Mouse (Mus musculus) monocyte, adult 5-6 weeks (primary cell): ENCODE results near the gene Slc7a5. TPM values are rescaled to one million over a fixed set of nuclear protein-coding genes. Genes with fewer than 3 reads are reported as not detected.

Experiments used
- ATAC-seq: fragments of 153-309, 156-312 bp; replicated peaks from 2 replicates; pipeline ENCODE4 v1.8.0; 2017; ENCODE audit warnings: mild to moderate bottlenecking; ENCODE audit not compliant: low TSS enrichment, insufficient number of reproducible peaks, severe bottlenecking, poor library complexity, low FRiP score
- total RNA-seq: library from RNA; stranded (forward); fragments of 200-1000, 200-491, 200-594 nt; gene quantifications from 3 replicates; pipeline ENCODE4 v1.2.3, GENCODE M21; 2017

Slc7a5 gene
- 3.1 to 5.1 TPM (median 4.9 TPM) in 3 replicates for total RNA-seq

DNA sequence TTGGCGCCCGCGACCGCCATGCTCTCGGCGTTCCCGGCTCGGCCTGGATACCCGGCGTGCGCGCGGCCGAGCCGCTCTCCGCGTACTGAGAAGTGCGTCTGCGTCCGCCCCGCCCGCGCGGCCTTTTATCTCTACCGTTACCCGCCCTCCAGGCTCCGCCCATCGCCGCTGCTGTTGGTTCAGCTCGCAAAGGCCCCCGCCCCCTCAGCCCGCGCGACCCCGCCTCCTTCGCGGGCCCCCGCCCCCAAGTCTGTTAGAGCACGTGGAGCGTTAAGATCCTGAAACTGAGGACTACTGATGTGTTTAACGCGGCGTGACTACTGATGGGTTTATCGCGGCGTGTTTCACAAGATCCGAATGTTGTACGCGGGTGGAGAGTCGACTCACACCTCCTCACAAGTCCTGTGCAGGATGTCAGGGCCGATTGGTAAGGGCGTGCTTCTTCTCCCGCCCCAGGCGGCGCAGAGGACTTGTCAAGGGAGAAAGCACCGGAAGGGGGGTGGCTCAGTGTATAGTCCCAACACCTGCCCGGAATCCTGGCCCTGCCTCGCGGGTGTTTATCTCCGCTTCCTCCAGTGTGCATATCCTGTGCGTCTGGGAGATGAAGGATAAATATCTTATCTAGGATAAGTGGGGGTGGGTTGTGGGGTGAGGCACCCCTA lies at the start of gene Slc7a5:
Gene Slc7a5 (minus strand): TSS at position 108 of the 662 bp plus-strand sequence.
- ATAC-seq = peak; percentile 71

DNA sequence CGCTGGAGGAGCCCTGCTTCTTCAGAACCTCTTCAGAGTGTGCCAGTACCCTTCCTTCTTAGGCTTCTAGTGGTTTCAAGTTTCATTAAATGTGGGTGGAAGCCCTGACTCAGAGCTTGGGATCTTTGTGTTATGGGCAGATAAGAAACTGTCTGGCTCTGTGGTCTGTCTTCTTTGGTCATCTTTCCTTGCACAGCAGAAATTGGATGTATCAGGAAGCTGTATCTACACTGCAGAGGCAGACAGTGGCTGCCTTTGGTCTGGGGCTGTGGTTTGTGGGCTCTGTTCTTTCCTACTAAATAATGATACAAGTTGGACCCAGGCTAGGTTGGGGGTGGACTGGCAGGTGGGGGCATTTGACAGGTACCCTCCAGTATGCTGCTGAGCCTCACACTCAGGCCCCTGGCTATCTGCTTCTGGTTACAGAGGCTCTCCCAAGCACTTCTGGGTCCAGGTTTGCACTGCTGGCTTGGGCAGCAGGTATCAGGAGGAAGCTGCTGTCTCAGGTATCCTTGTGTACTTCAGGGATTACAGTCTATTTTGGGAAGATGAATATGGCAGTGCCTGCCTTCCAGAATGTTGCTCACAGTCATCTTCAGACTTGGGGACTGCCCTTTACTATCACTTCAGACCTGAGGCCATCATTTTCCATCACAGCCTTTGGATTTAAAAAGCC lies 48.5 kb upstream of the Slc7a5 start:
- no peak for ATAC-seq

DNA sequence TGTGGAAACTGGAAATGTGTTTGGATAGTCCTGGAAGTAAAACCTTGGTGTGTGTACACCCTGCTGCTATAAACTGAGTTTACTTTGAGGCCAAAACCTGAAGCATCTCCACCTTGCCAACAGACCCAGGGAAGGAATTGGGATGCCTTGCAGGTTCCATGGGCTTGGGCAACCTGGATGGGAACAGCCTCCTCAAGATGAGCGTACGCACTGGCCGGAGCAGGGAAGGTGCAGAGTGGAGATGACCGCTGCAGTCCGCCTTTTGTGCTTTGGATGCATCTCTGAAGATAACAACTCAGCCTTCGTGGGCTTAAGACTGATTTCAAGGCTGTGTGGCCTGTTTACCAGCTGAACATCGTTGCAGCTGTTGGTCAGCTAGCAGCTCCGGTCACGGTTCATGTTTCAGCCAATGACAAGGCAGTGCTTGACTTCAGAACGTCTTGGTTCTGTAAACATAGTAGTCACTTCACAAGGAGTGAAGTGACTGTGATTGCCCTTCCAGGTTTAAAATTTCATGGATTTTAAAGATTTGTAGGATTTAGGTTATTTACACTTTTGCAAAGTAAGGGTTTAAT lies 47.6 kb upstream of the Slc7a5 start:
- ATAC-seq = no peak

DNA sequence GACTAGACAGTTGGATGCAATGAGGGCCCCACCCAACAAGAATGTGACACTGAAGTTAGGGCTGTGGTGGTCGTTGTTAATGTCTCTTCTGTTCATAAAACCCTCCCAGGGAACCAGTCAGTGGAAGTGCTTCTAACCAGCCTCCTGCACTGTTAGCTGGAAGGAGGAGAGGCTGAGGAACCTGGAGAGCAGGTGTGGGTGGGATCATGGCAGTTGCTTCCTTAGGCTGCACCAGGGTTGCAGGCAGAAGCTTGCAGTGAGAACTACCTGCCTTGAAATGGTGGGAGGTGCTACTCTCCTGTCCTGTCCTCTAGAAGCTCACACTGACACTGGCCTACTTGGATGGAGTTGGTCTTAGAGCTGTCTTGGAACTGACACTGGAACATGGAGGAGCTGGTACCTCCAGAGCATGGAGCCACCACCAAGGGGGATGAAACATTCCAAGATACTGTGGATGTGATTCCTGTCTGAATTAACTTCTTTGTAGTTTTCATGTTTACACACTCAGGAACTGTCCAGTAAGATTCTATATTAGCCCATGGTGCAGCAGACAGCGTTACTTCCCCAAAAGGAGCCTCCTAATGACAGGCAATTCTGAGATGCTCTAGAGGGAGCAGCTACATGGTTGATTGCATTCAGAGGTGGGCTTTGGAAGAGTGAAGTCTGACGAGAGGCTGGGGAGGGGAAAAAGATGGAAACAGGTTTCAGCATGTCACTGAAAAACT lies 46.5 kb upstream of the Slc7a5 start:
- no peak for ATAC-seq

DNA sequence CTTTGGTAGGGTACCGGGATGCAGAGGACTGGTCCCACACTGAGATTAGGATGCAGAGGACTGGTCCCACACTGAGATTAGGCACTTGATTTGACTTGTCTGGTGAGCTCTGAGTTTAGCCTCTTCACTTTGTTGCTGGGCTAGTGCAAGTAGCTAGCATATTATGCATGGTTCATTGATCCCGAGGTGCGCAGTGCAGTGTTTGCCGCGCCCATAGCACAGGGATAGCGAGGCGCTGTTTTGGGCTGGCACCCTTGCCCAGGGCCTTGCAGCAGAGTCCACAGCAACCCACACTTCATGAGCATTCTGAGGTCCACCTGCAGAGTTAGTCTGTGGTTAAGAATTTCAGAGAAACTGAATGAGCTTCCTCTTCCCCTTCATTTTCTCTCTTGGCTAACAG lies 45.3 kb upstream of the Slc7a5 start:
- no peak for ATAC-seq

DNA sequence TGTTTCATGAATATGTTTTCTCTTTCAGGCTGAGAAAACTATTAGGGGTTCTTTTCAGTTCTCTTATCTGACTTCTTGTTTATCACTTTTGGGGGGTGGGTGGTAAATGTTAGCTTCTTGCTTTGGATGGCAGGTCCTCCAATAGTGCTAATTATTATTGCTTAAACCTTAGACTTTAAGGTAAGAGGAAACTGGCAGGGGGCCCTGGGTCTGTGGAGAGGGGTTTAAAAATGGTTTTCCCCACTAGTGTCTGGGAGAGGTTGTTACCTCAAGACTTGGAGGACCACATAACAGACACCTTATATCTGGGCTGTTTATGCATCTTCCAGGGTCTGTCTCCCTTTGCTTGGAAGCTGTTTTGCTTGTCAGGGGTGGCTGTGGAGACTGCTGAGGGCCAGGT lies 44.6 kb upstream of the Slc7a5 start:
- no peak for ATAC-seq

DNA sequence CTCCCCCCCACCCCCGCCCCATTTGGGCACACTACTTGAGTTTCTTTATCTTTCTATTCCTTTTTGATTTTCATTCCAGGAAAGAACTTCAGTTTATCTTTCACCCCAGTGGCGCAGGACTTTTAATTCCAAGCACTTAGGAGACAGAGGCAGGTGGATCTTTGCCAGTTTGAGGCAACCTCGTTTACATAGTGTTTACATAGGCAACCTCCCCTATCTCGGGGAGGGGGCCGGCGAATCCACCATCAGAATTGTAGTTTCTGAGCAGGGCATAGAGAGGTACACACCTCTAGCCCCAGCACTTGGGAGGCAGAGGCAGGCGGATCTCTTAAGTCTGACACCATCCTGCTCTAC lies 44.1 kb upstream of the Slc7a5 start:
- no peak for ATAC-seq

DNA sequence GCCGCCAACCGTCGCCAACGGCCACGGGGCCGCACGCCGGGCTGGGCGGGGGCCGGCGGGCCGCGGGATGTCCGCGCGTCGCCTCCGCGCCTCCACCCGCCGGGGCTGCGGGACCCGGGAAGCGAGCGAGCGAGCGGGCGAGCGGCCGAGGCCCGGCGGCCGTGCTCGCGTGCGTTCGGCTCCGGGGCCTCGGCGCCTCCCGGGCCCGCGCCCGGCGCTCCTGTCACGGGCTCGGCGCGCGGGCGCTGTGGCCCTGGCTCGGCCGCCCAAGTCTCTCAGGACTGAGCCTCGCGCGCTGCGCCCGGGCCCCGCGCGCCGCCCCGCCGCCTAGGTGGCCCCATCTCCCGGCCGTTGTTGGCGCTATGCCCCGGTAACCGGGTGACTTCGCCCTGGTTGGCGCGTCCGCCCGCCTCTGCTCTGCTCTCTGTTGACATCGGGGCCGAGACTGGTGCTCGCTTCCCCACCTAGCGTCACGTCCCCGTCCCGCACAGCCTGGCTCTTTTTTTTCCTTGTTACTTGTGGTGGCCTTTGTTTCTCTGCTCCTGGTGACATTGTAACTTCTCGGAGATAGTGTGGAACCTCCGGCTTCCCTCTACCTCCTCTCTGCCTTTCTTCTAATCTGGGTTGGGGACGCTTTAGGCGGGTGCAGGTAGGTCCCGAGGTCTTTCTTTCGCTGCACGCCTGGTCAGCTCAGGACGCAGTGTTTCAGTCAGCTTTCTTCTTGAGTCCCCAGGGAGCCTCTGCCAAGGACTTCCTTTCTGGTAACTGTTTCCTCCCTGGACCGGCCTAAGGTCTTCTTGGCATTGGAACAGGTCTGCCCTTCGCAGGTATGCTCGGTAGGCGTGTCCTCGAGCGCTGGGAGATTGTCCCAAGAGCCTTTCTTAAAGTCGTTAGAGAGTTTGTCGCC lies 43.5 kb upstream of the Slc7a5 start:
- no peak for ATAC-seq

DNA sequence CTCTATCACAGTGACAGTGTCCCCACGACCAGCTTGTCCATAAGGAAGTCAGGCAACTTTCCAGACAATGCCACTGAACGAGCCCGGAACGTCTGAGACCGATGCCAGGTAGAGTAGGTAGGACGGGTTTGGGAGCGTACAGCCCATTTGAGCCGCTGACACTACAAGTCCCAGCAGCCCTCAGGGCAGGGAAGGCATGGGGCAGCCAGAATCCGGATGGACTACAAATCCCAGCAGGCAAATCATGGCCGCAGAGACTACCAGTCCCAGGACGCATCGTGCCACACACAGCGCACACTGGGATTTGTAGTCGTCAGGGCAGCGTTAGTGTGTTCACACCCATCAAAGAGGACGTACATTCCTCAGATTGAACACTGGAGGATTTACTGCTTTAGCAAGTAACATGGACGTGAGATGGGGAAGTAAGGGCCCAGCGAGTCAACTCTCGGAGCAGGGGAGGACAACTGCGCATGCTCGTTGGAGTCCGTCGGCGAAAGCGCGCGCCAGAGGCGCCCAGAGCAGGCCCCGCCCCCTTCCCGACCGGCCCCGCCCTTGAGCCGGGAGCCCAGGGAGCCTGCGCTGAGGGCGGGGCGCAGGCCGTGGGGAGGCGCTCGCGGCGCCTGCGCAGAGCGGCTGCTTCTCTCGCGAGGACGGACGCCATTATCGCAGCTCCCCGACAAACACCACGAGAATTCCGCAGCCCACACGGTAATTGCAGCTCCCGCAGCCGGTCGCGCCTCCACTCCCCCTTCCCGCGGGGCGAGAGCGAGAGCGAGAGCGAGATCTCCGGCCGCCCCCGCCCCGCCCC lies 42.7 kb upstream of the Slc7a5 start:
- ATAC-seq = peak; percentile 90

DNA sequence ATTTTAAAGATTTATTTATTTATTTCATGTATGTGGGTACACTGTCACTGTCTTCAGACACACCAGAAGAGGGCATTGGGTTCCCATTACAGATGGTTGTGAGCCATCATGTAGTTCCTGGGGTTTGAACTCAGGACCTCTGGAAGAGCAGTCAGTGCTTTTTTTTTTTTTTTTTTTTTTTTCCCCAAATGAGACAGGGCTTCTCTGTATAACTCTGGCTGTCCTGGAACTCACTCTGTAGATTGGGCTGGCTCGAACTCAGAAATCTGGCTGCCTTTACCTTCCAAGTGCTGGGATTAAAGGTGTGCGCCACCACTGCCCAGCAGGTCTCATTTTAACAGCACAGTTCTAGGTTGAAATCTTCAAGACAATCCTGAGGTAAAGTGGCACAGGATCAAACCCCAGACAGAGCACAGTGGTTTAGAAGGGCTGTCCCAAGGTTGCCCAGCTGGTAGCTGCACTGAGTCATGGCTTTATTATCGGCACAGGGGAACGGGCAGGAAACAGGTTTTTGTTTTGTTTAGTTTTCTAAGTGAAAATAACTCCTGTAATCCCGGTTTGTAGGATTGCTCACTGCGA lies 41.8 kb upstream of the Slc7a5 start, which contains the start of gene Banp:
Gene Banp (plus strand): TSS at position 529 of the 579 bp plus-strand sequence.
- ATAC-seq = no peak

DNA sequence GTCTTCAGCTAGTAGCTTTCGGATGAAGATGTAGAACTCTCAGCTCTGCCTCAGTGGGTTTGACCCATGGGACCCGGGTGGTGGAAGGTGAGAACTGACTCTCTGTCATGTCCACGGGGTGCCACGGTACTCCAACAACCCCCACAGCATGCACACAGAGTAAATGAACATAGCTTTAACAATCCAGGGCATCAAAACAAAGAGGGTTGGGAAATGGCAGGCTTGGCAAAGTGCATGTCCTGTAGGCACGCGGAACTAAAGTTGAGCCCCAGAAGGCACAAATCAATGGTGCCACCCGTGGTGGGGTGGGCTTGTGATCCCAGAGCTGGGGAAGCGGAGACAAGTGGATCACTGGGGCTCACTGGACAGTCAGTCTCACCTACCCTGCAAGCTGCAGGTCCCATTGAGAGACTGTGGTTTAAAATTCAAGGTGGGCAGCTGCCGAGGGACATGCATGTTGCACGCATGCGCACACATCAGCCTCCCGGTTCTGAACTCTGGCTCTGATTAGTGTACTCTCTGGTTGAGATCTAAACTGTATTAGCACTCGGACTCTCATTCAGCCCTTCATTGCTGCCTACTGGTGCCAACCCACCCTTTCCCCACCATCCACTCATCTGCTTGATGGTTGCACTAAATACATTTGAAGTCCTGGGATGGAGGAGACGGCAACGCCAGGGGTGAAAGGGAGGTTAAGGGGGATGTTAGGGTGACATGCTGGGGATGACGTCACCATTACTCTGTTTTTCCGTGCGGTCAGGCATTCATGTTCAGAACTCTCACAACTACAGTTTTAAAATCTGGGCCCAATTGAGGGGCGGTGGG lies 41.0 kb upstream of the Slc7a5 start:
- ATAC-seq = no peak

DNA sequence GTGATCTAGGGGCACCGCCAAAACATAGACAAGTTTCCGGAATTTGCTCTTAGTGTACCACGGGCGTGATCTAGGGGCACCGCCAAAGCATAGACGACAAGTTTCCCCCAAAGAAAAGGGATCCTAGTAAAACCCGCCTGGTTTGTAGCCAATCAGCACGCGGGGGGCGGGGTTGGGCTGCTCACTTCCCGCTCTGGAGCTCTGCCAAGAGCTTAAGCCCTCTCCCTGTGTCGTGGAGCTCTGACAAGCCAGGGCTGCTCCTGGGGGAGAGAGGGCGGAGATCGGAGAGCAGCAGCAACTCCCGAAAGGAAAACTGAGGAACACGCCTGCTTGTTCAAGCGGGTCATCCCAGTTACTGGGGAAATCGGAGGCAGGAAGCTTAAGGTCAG lies 40.3 kb upstream of the Slc7a5 start:
- 0 out of 2 replicates have a peak, but pooled peaks have one; percentile 18 for ATAC-seq

DNA sequence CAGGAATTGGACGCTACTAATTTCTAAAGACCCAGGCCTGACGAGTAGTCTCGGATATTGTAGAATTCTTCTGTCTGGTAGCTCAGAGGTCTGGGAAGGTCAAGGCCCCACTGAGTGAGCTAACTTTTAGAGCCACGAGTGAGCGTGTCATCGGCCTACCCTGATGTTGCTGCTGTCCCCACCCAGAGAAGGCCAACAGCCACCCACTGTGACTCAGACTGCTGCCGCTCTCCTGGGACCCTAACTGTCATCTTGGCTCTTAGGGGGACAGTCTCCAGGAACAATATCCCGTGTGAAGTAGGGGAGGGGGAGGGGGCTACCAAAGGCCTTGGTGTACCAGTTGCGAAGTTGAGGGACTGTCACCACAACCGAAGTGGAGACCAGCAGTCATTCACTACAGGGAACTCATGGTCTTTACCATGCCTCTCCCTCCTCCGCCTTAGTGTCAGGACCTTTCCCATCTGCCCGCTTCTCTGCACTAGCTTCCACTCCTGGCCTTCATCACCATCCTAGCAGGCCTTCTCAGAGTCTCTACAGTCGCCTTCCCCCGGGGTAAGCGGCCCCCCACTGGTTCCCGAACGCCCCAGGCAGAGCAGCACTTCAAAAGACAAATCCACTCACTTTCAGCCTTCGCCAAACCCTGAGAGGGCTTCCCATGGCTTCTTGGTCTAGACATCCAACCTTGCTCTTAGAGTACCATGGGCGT lies 39.7 kb upstream of the Slc7a5 start:
- ATAC-seq = no peak

DNA sequence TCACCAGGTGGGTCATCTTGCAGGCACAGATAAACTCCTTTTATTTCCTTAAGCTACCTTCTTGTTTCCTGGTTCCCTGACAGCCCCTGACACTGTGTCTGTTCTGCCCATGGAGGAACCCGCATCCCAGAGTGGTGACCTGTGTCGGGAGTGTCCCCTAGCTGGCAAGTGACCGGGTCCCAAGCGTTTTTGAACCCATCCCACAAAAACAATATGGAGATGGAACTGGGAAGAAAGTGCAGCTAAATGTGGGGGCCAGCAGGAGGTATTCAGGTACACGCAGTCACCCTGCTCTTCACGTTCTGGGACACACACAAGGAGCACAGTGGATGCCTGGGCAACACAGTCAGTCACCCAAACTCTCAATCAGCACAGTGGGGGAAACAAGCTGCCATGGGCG lies 38.9 kb upstream of the Slc7a5 start:
- no peak for ATAC-seq

DNA sequence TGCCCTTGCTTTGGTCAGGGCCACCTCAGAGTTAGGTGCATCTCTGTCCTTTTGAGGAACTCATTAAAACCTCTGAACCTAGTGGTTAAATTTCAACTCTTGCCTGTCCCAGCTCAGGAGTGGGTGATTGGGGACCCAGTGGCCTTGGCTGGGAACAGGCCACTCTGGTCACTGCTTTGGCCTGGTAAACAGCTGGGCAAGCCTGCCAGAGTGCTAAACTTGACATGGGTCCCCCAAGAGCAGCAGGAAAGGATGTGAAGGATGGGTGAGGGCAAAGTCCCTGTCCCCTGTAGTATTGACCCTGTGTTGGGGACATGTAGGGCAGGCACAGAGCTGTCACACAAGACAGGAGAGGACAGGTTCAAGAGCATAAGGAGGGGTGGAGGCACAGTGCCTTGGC lies 37.3 kb upstream of the Slc7a5 start, which contains the start of gene Car5a:
Gene Car5a (minus strand): TSS at position 74 of the 400 bp plus-strand sequence.
- ATAC-seq = no peak

DNA sequence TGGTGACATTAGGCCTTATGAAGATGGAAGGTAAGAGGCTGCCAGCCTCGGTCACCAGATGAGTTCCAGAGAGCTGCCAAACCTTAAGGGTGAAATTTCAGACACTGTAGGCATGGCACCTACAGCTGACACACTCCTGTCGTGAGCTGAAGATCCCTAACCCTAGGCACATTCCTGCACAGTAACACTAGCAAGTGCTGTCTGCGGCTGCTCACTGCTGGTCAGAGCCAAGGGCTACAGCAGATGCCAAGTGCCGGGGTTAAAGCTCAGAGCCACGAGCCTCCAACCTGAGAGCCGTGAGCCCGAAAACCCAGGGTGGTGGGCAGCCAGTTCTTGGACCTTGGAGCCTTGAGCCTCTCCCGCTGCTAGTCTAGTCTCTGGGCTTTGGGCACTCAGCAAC lies 36.2 kb upstream of the Slc7a5 start:
- no peak for ATAC-seq
